Mouse (Mus musculus): ENCODE data around the gene Eppin. TPM values are rescaled to one million over a fixed set of nuclear protein-coding genes. Genes with fewer than 3 reads are reported as not detected.
"Not testable (repeated sequence)": the region's sequence is repeated elsewhere in the genome, so short reads cannot be mapped to it uniquely, and the experiment has no call there.

Eppin gene
- polyA plus RNA-seq (2016; fragmentation: Nextera tagmentation; extraction: Ambion mirVana) = not detected in 2 replicates

DNA sequence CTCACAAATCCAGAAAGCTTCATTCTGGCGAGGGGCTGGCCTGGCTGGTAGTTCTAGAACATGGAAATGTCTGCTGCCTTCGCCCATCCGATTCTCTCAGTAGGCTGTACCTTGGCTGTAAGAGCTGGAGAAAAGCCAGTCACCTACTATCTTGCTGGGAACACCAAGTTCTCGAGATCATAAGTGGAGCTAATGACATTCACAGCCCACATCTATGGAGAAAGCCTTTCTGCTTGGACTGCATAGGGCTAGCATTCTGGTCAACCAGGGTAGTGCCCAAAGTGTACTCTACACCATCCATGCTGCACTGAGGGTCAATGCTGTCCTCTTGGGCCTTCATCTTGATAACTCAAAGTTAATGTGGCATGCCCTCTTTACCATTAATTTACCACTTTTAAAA, at the start of gene Eppin:
TSS of gene Eppin (minus strand) at position 101 of the 400 bp plus-strand sequence.
- no peak within 1 kb of the TSS for H3K4me2 ChIP-seq
- no peak for ATAC-seq
- no peaks in the 10 kb centered on the region for H3K4me1 ChIP-seq
- no peaks in the 10 kb centered on the region for H3K36me3 ChIP-seq
- H3K9me3 ChIP-seq (replicated peaks) = no peaks in the 10 kb centered on the region
- H3K4me3 ChIP-seq = no peak within 1 kb of the TSS
- WGBS (ENCODE audit: insufficient replicate concordance) = 43% methylated on average over 4 of the region's 4 CpGs
- no peak within 1 kb of the TSS for H3K9ac ChIP-seq
- no peaks in the 10 kb centered on the region; the same call in 1 of the 2 replicates for H3K27me3 ChIP-seq (replicated peaks)
- H3K27ac ChIP-seq = no peak within 1 kb of the TSS

DNA sequence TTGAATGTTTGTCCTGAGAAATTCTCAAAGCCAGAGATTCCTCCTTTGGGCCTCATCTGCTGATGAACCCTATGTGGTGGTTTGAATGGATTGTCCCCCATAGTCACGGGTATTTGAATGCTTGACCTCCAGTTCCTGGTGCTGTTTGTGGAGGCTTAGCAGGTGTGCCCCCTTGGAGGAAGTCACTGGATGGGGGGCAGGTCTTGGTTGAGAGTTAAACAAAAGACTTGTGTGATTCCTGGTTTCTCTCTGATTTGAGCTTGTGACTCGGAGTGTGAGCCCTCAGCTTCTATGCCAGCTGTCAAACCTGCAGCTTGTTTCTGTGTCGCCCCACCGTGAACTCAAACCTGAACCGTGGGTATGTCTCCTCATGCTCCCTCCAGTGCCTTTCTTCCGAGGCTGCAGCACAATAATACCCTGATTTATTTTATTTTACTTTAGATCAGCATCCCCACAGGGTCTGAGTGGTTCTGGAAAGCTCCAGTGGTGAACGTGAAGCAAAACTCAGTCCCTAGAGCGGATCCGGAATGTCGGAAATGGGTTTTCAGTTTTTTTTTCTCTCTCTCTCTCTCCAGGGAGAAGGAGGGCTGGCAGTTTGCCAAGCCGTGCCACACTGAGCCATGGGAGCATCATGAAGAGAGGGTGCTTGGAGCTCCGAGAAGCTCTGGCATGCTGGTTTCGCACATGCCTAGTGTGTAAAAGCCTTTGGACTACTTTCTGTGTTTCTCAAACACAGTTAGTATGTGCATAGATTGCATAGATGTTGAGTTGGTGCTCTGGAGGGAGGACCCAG, 48.7 kb upstream of the Eppin start:
- Histone ChIP-seq H3K27me3 (replicated peaks) (no peaks in the 10 kb centered on the region), H3K9ac (no peak overlapping the region), H3K27ac (no peak overlapping the region), H3K36me3 (no peaks in the 10 kb centered on the region), H3K4me2 (no peak overlapping the region), H3K4me1 (no peaks in the 10 kb centered on the region), H3K9me3 (replicated peaks) (no peaks in the 10 kb centered on the region; the same call in 1 of the 2 replicates), H3K4me3 (no peak overlapping the region)
- ATAC-seq = no peak
- WGBS (ENCODE audit: insufficient replicate concordance) = 72% methylated on average over 13 of the region's 13 CpGs

DNA sequence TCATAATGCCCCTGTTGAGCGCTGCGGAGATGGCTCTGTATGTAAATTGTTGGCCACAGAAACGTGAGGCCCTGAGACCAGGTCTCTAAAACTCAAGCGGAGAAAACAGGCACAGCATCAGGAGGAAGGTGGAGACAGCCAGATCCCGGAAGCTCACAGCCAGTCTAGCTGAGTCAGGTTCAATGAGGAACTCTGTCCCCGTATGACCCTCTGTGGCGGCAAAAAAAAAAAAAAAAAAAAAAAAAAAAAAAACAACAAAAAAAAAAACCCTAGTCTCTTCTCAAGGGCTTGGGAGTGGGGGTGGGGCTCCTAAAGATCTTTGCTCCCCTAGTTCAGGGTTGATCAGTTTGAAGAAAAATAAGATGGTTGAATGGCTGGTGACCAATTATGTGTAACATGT, 47.7 kb upstream of the Eppin start:
- Histone ChIP-seq H3K4me1 (no peaks in the 10 kb centered on the region), H3K4me3 (no peak overlapping the region), H3K4me2 (no peak overlapping the region), H3K9ac (no peak overlapping the region), H3K9me3 (replicated peaks) (no peaks in the 10 kb centered on the region; the same call in 1 of the 2 replicates), H3K36me3 (no peaks in the 10 kb centered on the region), H3K27ac (no peak overlapping the region), H3K27me3 (replicated peaks) (no peaks in the 10 kb centered on the region)
- WGBS (ENCODE audit: insufficient replicate concordance) = 51% methylated on average over 7 of the region's 7 CpGs
- no peak for ATAC-seq

DNA sequence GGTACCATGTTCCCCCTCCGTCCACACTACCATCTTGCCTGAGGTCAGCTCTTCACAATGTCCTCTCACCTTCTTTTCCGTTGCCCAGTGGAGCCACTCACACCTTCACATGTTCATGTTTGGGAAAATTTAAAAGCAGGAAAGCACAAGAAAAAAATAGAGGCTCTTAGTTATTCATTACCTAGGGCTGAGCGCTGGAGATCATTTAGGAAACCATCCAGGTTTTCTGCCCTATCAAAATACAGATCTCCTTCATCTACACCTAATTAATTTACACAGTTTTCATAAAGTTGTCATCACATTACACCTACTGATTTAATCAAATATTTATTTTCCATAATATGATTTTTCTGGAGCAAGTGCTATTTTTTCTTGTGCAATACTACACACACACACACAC, 45.3 kb upstream of the Eppin start, which contains the start of gene Wfdc16:
TSS of gene Wfdc16 (minus strand) at position 101 of the 400 bp plus-strand sequence.
- WGBS (ENCODE audit: insufficient replicate concordance) = 72% methylated on average over 3 of the region's 3 CpGs
- no peaks in the 10 kb centered on the region; the same call in 1 of the 2 replicates for H3K9me3 ChIP-seq (replicated peaks)
- H3K36me3 ChIP-seq = no peaks in the 10 kb centered on the region
- H3K4me3 ChIP-seq = no peak within 1 kb of the TSS
- H3K4me1 ChIP-seq = no peaks in the 10 kb centered on the region
- H3K27me3 ChIP-seq (replicated peaks) = no peaks in the 10 kb centered on the region
- H3K4me2 ChIP-seq = no peak within 1 kb of the TSS
- H3K9ac ChIP-seq = no peak within 1 kb of the TSS
- ATAC-seq = no peak
- no peak within 1 kb of the TSS for H3K27ac ChIP-seq

DNA sequence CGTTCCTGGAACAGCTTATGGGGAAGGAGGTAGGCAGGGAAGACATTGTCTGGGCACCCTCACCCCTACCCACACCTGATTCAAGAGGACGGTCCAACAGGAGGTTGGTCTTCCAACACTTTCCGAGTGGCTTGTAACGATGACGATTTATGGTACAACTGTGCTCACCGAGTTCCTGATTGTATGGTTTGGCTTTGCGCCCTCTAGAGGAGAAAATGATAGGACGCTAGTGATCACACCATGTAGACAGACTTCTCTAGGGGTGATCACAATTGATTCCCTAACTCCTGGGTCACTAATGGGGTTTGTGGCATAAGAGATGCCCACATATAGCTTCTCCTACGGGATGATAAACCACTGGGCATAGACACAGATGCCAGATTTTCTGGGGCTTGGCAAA, 41.9 kb upstream of the Eppin start:
- Histone ChIP-seq H3K4me1 (no peaks in the 10 kb centered on the region), H3K27me3 (replicated peaks) (no peaks in the 10 kb centered on the region), H3K27ac (no peak overlapping the region), H3K4me3 (no peak overlapping the region), H3K9me3 (replicated peaks) (no peaks in the 10 kb centered on the region; the same call in 1 of the 2 replicates), H3K9ac (no peak overlapping the region), H3K4me2 (no peak overlapping the region), H3K36me3 (no peaks in the 10 kb centered on the region)
- WGBS (ENCODE audit: insufficient replicate concordance) = 62% methylated on average over 9 of the region's 9 CpGs
- ATAC-seq = no peak

DNA sequence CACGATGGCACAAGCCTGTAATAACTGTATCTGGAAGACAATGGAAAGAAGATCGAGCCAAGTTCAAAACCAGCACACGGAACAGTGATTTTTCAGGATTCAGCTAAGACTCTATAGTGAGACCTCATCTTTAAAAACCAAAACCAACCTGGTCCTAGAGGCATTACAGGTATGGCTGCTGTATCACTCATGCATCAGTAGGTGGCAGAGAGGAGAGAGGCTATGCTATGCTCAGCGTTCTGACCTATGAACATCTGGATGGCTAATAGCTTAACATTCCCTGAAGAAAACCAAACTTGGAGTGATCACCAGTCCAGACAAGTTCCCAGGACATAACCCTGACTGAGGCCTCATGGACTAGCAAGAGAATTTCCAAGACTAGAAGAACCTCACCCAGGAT, 28.4 kb upstream of the Eppin start:
- Histone ChIP-seq H3K4me3 (no peak overlapping the region), H3K4me2 (no peak overlapping the region), H3K9me3 (replicated peaks) (no peaks in the 10 kb centered on the region), H3K4me1 (no peaks in the 10 kb centered on the region), H3K9ac (no peak overlapping the region), H3K36me3 (no peaks in the 10 kb centered on the region), H3K27ac (no peak overlapping the region), H3K27me3 (replicated peaks) (no peaks in the 10 kb centered on the region)
- 66% methylated on average over 4 of the region's 4 CpGs for WGBS (ENCODE audit: insufficient replicate concordance)
- ATAC-seq = no peak

DNA sequence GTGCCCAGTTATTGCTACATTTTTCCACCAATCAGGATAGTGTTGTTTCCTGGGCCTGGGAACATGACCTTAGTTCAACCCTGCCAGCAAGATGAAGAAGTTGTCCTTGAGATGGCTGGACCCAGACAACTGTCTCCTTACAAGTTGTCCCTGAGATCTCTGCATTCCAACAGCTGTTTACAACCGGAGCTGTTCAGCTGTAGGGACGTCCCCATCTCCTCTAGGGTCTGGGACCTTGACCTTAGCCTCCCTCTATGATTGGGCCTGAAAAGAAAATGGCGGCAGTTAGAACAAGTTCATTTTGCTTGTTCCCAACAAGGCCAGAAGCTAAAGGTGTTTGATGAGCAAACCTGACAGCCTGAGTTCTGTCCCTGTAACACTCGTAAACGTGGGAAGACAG, 25.7 kb upstream of the Eppin start:
- 68% methylated on average over 5 of the region's 5 CpGs for WGBS (ENCODE audit: insufficient replicate concordance)

DNA sequence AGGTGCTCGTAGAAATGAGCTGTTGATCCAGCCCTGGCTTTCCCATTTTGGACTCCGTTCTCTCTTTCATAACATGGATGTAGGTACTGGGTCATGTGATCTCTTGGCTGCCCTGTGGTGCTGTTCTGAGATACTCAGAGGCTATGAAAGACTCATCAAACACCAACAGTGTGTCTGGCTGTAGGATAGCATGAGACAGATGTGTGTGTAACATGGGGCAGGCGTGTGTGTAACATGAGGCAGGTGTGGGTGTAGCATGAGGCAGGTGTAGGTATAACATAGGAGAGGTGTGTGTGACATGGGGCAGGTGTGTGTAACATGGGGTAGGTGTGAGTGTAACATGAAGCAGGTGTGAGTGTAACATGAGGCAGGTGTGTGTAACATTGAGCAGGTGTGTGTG, 22.0 kb upstream of the Eppin start:
- WGBS (ENCODE audit: insufficient replicate concordance) = 66% methylated on average over 3 of the region's 3 CpGs
- H3K36me3 ChIP-seq = no peaks in the 10 kb centered on the region
- no peaks in the 10 kb centered on the region for H3K27me3 ChIP-seq (replicated peaks)
- no peak for ATAC-seq
- H3K9me3 ChIP-seq (replicated peaks) = no peaks in the 10 kb centered on the region
- H3K4me2 ChIP-seq = no peak overlapping the region
- H3K4me1 ChIP-seq = no peaks in the 10 kb centered on the region
- H3K9ac ChIP-seq = no peak overlapping the region
- H3K27ac ChIP-seq = no peak overlapping the region
- no peak overlapping the region for H3K4me3 ChIP-seq

More for the DNA sequence above, 25.7 kb upstream of the Eppin start:
- H3K36me3 ChIP-seq = no peaks in the 10 kb centered on the region
- H3K9me3 ChIP-seq (replicated peaks) = no peaks in the 10 kb centered on the region
- no peaks in the 10 kb centered on the region for H3K4me1 ChIP-seq
- H3K27me3 ChIP-seq (replicated peaks) = no peaks in the 10 kb centered on the region
- H3K9ac ChIP-seq = no peak overlapping the region
- no peak overlapping the region for H3K27ac ChIP-seq
- H3K4me2 ChIP-seq = no peak overlapping the region
- no peak for ATAC-seq
- no peak overlapping the region for H3K4me3 ChIP-seq

DNA sequence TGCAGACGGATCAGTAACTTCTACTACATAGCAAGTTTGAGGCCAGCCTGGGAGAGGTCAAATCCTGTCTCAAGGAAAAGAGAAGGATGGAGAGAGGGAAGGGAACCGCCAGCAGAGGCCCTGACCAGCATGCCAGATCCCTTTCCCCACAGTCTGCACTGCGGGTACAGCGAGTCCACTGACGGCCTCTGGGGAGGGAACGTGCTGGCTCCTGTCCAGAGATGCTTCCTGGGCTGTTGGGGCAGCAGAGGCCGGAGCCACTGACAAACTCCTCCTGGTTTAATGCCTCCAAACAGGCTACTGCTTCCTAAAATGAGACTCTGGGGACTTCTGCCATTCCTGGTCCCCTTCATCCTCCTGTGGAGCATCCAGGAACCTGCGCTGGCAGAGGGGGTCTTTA, 20.1 kb upstream of the Eppin start, which contains the start of the genes Wfdc6b and Wfdc8:
TSS of gene Wfdc6b (plus strand) at position 52 of the 400 bp plus-strand sequence.
TSS of gene Wfdc8 (minus strand) at position 156 of the 400 bp plus-strand sequence.
- H3K27me3 ChIP-seq (replicated peaks); H3K27ac ChIP-seq; H3K4me1 ChIP-seq; H3K9ac ChIP-seq; H3K4me2 ChIP-seq; H3K9me3 ChIP-seq (replicated peaks); ATAC-seq; H3K4me3 ChIP-seq; H3K36me3 ChIP-seq: not testable (repeated sequence)
- 61% methylated on average over 8 of the region's 8 CpGs for WGBS (ENCODE audit: insufficient replicate concordance)

DNA sequence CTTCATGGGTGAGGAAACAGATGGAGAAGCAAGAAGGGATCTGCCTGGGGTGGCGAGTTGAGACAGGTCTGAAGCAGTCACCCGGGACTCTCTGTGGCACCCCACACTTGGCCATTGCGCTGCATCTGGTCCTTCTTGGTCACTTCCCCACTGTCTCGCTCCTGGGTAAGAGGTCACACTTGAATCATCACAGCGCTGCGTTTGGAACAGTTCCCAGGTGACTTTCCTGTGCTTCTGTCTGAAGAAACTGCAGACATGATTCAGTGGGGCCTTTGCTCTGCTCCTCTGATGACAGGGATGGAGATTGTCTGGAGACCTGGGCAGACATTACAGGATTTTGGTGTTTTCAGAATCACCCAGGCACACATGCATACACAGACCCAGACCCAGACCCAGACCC, 15.4 kb upstream of the Eppin start:
- no peak for ATAC-seq
- Histone ChIP-seq H3K4me2 (no peak overlapping the region), H3K9ac (no peak overlapping the region), H3K27me3 (replicated peaks) (0 out of 2 replicates have a peak, but pooled peaks cover 4% of the 10 kb centered on the region), H3K4me1 (no peaks in the 10 kb centered on the region), H3K9me3 (replicated peaks) (peaks cover 1% of the 10 kb centered on the region; the same call in 1 of the 2 replicates), H3K27ac (no peak overlapping the region), H3K4me3 (no peak overlapping the region), H3K36me3 (no peaks in the 10 kb centered on the region)
- 56% methylated on average over 6 of the region's 6 CpGs for WGBS (ENCODE audit: insufficient replicate concordance)

DNA sequence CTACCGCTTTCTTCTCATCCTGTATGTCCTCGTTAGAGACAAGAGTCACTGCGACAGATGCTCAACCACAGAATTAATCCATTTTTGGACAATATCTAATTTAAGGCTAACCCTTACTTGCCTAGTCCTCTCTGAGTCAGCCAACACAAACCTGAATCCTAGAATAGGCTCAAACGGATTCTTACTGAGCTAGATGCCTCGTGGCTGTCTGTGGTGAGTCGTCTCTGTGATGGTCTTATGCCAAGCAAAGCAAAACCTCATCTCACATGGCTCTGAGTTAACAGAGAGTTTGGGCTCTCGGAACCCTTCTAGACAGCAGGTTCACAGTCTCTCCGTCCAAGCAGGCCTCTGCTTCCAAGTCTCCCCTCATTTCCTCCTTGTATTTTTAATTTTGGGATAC, 11.0 kb upstream of the Eppin start:
- Histone ChIP-seq H3K9ac (no peak overlapping the region), H3K27ac (no peak overlapping the region), H3K4me2 (no peak overlapping the region), H3K4me1 (no peaks in the 10 kb centered on the region), H3K36me3 (no peaks in the 10 kb centered on the region), H3K4me3 (no peak overlapping the region), H3K9me3 (replicated peaks) (peaks cover 10% of the 10 kb centered on the region), H3K27me3 (replicated peaks) (0 out of 2 replicates have a peak, but pooled peaks cover 4% of the 10 kb centered on the region)
- ATAC-seq = no peak
- WGBS (ENCODE audit: insufficient replicate concordance) = 76% methylated on average over 8 of the region's 8 CpGs

DNA sequence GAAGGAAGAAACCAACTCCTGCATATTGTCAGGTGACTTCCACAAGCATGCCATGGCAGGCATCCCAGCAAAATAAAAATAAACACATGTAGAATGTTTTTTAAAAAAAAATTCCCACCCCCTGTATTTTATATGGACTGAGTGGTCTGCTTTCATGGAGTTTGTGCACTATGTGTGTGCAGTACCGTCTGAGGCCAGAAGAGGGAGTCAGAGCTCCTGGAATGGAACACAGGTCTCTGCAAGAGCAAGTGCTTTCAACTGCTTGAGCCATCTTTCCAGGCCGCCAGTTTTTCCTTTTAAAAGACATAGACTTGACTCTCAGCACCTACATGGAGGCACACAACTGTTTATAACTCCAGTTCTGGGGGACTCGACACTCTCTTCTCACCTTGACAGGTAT, 10.1 kb upstream of the Eppin start:
- Histone ChIP-seq H3K36me3 (no peaks in the 10 kb centered on the region), H3K4me3 (no peak overlapping the region), H3K9me3 (replicated peaks) (peaks cover 10% of the 10 kb centered on the region), H3K4me2 (no peak overlapping the region), H3K9ac (no peak overlapping the region), H3K4me1 (no peaks in the 10 kb centered on the region), H3K27ac (no peak overlapping the region), H3K27me3 (replicated peaks) (0 out of 2 replicates have a peak, but pooled peaks cover 4% of the 10 kb centered on the region)
- 54% methylated on average over 3 of the region's 3 CpGs for WGBS (ENCODE audit: insufficient replicate concordance)
- ATAC-seq = no peak
